Mouse (Mus musculus) ES-Bruce4 (cell line): ENCODE results near the gene Prkag2.

Experiments used
- CTCF ChIP-seq: IDR thresholded peaks from one replicate; pipeline ENCODE4 v1.8.1; 2011; ENCODE audit warnings: low read depth, low read length
- POLR2A ChIP-seq: IDR thresholded peaks from one replicate; pipeline ENCODE4 v1.8.1; 2011; ENCODE audit warnings: low read length; ENCODE audit not compliant: insufficient read depth

DNA sequence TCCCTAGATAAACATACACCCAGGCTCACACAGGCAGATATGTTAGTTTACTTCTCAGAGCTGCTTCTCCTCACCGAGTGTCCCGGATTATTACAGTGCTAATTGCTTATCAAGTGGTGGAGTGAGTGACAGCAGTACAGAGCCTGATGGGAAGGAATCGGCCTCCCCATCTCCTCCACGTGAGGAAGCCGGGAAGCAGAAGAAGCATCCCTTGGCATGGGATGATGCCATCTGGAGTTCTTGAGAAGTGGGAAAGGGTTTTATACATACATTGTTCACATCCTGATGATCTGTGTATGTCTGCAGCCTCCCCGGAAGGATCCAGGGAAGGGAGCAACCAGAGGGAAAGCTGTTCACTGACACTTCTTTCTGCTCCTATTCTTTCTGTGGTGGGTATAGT, 150.4 kb downstream of the Prkag2 start:
- TF ChIP-seq CTCF (no peak), POLR2A (no peak)
